Mouse (Mus musculus): ENCODE measurements around the gene Sept9. TPM values are rescaled to one million over a fixed set of nuclear protein-coding genes. Genes with fewer than 3 reads are reported as not detected.

Sept9 gene
- polyA plus RNA-seq, 1 experiment from 2014 or later: 111 TPM

- Histone ChIP-seq H3K36me3 (ENCODE audit: control insufficient read depth, insufficient read depth, low read length) (peaks cover 14% of the 10 kb centered on the region; the same call in 1 of the 2 replicates), H3K4me3 (ENCODE audit: low read depth, low read length) (no peak overlapping the region), H3K27me3 (replicated peaks; ENCODE audit: control insufficient read depth, insufficient read depth, low read length) (no peaks in the 10 kb centered on the region), H3K9me3 (ENCODE audit: control insufficient read depth, low read length) (no peaks in the 10 kb centered on the region), H3K9ac (ENCODE audit: low read depth, low read length) (no peak overlapping the region), H3K4me2 (no peak overlapping the region), H3K4me1 (replicated peaks; ENCODE audit: control insufficient read depth, insufficient read depth, low read length) (0 out of 2 replicates have a peak, but pooled peaks cover 5% of the 10 kb centered on the region), H3K27ac (ENCODE audit: low read depth, low read length) (no peak overlapping the region)
- no peak for ATAC-seq (replicated peaks; ENCODE audit: low FRiP score)
- DNase-seq (ENCODE audit: low spot score): no peak
- 72% methylated on average over 2 of the region's 2 CpGs for WGBS
Observed at GRCm38 (mm10) chr11:117362307-117362706, 162.8 kb downstream of the Sept9 start.

- no peak overlapping the region for H3K4me3 ChIP-seq (ENCODE audit: low read depth, low read length)
- H3K27me3 ChIP-seq (replicated peaks; ENCODE audit: control insufficient read depth, insufficient read depth, low read length): no peaks in the 10 kb centered on the region
- no peaks in the 10 kb centered on the region for H3K9me3 ChIP-seq (ENCODE audit: control insufficient read depth, low read length)
- WGBS: 67% methylated on average over 3 of the region's 3 CpGs
- no peak overlapping the region for H3K9ac ChIP-seq (ENCODE audit: low read depth, low read length)
- peaks cover 13% of the 10 kb centered on the region; the same call in 1 of the 2 replicates for H3K36me3 ChIP-seq (ENCODE audit: control insufficient read depth, insufficient read depth, low read length)
- 0 out of 2 replicates have a peak, but pooled peaks cover 5% of the 10 kb centered on the region for H3K4me1 ChIP-seq (replicated peaks; ENCODE audit: control insufficient read depth, insufficient read depth, low read length)
- DNase-seq (ENCODE audit: low spot score): no peak
- no peak overlapping the region for H3K4me2 ChIP-seq
- ATAC-seq (replicated peaks; ENCODE audit: low FRiP score): no peak
- H3K27ac ChIP-seq (ENCODE audit: low read depth, low read length): peak overlapping the region; percentile 41; the same call in 1 of the 2 replicates
Observed at GRCm38 (mm10) chr11:117363918-117364317, 164.5 kb downstream of the Sept9 start.

GRCm38 (mm10) chr11:117366426-117366825 lies 167.0 kb downstream of the Sept9 start:
- WGBS: 24% methylated on average over 3 of the region's 3 CpGs
- H3K27me3 ChIP-seq (replicated peaks; ENCODE audit: control insufficient read depth, insufficient read depth, low read length): no peaks in the 10 kb centered on the region
- DNase-seq (ENCODE audit: low spot score) (no peak), ATAC-seq (replicated peaks; ENCODE audit: low FRiP score) (no peak)
- no peak overlapping the region for H3K4me3 ChIP-seq (ENCODE audit: low read depth, low read length)
- H3K4me2 ChIP-seq: no peak overlapping the region
- no peak overlapping the region for H3K9ac ChIP-seq (ENCODE audit: low read depth, low read length)
- peaks cover 8% of the 10 kb centered on the region; the same call in 1 of the 2 replicates for H3K36me3 ChIP-seq (ENCODE audit: control insufficient read depth, insufficient read depth, low read length)
- no peak overlapping the region for H3K27ac ChIP-seq (ENCODE audit: low read depth, low read length)
- peaks cover 11% of the 10 kb centered on the region for H3K4me1 ChIP-seq (replicated peaks; ENCODE audit: control insufficient read depth, insufficient read depth, low read length)
- H3K9me3 ChIP-seq (ENCODE audit: control insufficient read depth, low read length): no peaks in the 10 kb centered on the region

- Histone ChIP-seq H3K9ac (ENCODE audit: low read depth, low read length) (no peak overlapping the region), H3K4me2 (no peak overlapping the region), H3K4me3 (ENCODE audit: low read depth, low read length) (no peak overlapping the region), H3K4me1 (replicated peaks; ENCODE audit: control insufficient read depth, insufficient read depth, low read length) (peaks cover 11% of the 10 kb centered on the region), H3K27ac (ENCODE audit: low read depth, low read length) (no peak overlapping the region), H3K27me3 (replicated peaks; ENCODE audit: control insufficient read depth, insufficient read depth, low read length) (no peaks in the 10 kb centered on the region), H3K9me3 (ENCODE audit: control insufficient read depth, low read length) (no peaks in the 10 kb centered on the region), H3K36me3 (ENCODE audit: control insufficient read depth, insufficient read depth, low read length) (peaks cover 4% of the 10 kb centered on the region; the same call in 1 of the 2 replicates)
- WGBS: 77% methylated on average over 7 of the region's 7 CpGs
- no peak for DNase-seq (ENCODE audit: low spot score)
- ATAC-seq (replicated peaks; ENCODE audit: low FRiP score): no peak
Observed at GRCm38 (mm10) chr11:117366861-117367357, 167.4 kb downstream of the Sept9 start.

GRCm38 (mm10) chr11:117367937-117368336 lies 168.5 kb downstream of the Sept9 start:
- Histone ChIP-seq H3K4me2 (no peak overlapping the region), H3K4me3 (ENCODE audit: low read depth, low read length) (no peak overlapping the region), H3K27ac (ENCODE audit: low read depth, low read length) (no peak overlapping the region), H3K9ac (ENCODE audit: low read depth, low read length) (no peak overlapping the region), H3K27me3 (replicated peaks; ENCODE audit: control insufficient read depth, insufficient read depth, low read length) (no peaks in the 10 kb centered on the region), H3K4me1 (replicated peaks; ENCODE audit: control insufficient read depth, insufficient read depth, low read length) (peaks cover 11% of the 10 kb centered on the region), H3K9me3 (ENCODE audit: control insufficient read depth, low read length) (no peaks in the 10 kb centered on the region), H3K36me3 (ENCODE audit: control insufficient read depth, insufficient read depth, low read length) (0 out of 2 replicates have a peak, but pooled peaks cover 3% of the 10 kb centered on the region)
- ATAC-seq (replicated peaks; ENCODE audit: low FRiP score) (no peak), DNase-seq (ENCODE audit: low spot score) (no peak)
- WGBS: 84% methylated on average over 6 of the region's 6 CpGs

GRCm38 (mm10) chr11:117369347-117369746 lies 169.9 kb downstream of the Sept9 start:
- no peak for ATAC-seq (replicated peaks; ENCODE audit: low FRiP score)

GRCm38 (mm10) chr11:117370262-117370850 lies 170.9 kb downstream of the Sept9 start:
- WGBS: 55% methylated on average over 5 of the region's 5 CpGs
- Histone ChIP-seq H3K9me3 (ENCODE audit: control insufficient read depth, low read length) (no peaks in the 10 kb centered on the region), H3K27me3 (replicated peaks; ENCODE audit: control insufficient read depth, insufficient read depth, low read length) (peaks cover 7% of the 10 kb centered on the region; the same call in 1 of the 2 replicates), H3K36me3 (ENCODE audit: control insufficient read depth, insufficient read depth, low read length) (no peaks in the 10 kb centered on the region), H3K4me2 (no peak overlapping the region), H3K4me3 (ENCODE audit: low read depth, low read length) (no peak overlapping the region), H3K9ac (ENCODE audit: low read depth, low read length) (no peak overlapping the region), H3K4me1 (replicated peaks; ENCODE audit: control insufficient read depth, insufficient read depth, low read length) (peaks cover 6% of the 10 kb centered on the region), H3K27ac (ENCODE audit: low read depth, low read length) (no peak overlapping the region)
- ATAC-seq (replicated peaks; ENCODE audit: low FRiP score) (no peak), DNase-seq (ENCODE audit: low spot score) (no peak)

More at GRCm38 (mm10) chr11:117369347-117369746, 169.9 kb downstream of the Sept9 start:
- no peak for DNase-seq (ENCODE audit: low spot score)
- H3K4me2 ChIP-seq: no peak overlapping the region
- no peak overlapping the region for H3K9ac ChIP-seq (ENCODE audit: low read depth, low read length)
- no peak overlapping the region for H3K4me3 ChIP-seq (ENCODE audit: low read depth, low read length)
- peaks cover 6% of the 10 kb centered on the region for H3K4me1 ChIP-seq (replicated peaks; ENCODE audit: control insufficient read depth, insufficient read depth, low read length)
- no peaks in the 10 kb centered on the region for H3K9me3 ChIP-seq (ENCODE audit: control insufficient read depth, low read length)
- WGBS: 81% methylated on average over 5 of the region's 5 CpGs
- no peak overlapping the region for H3K27ac ChIP-seq (ENCODE audit: low read depth, low read length)
- 0 out of 2 replicates have a peak, but pooled peaks cover 3% of the 10 kb centered on the region for H3K27me3 ChIP-seq (replicated peaks; ENCODE audit: control insufficient read depth, insufficient read depth, low read length)
- H3K36me3 ChIP-seq (ENCODE audit: control insufficient read depth, insufficient read depth, low read length): no peaks in the 10 kb centered on the region

GRCm38 (mm10) chr11:117372537-117372936 lies 173.1 kb downstream of the Sept9 start:
- DNase-seq (ENCODE audit: low spot score): no peak
- Histone ChIP-seq H3K27me3 (replicated peaks; ENCODE audit: control insufficient read depth, insufficient read depth, low read length) (peaks cover 7% of the 10 kb centered on the region; the same call in 1 of the 2 replicates), H3K36me3 (ENCODE audit: control insufficient read depth, insufficient read depth, low read length) (no peaks in the 10 kb centered on the region), H3K9ac (ENCODE audit: low read depth, low read length) (no peak overlapping the region), H3K9me3 (ENCODE audit: control insufficient read depth, low read length) (no peaks in the 10 kb centered on the region), H3K4me3 (ENCODE audit: low read depth, low read length) (no peak overlapping the region), H3K4me2 (no peak overlapping the region), H3K27ac (ENCODE audit: low read depth, low read length) (no peak overlapping the region), H3K4me1 (replicated peaks; ENCODE audit: control insufficient read depth, insufficient read depth, low read length) (peaks cover 6% of the 10 kb centered on the region)
- ATAC-seq (replicated peaks; ENCODE audit: low FRiP score): no peak
- 84% methylated on average over 10 of the region's 10 CpGs for WGBS

- no peaks in the 10 kb centered on the region for H3K9me3 ChIP-seq (ENCODE audit: control insufficient read depth, low read length)
- no peak overlapping the region for H3K9ac ChIP-seq (ENCODE audit: low read depth, low read length)
- DNase-seq (ENCODE audit: low spot score): no peak
- H3K27ac ChIP-seq (ENCODE audit: low read depth, low read length): no peak overlapping the region
- no peaks in the 10 kb centered on the region for H3K36me3 ChIP-seq (ENCODE audit: control insufficient read depth, insufficient read depth, low read length)
- H3K27me3 ChIP-seq (replicated peaks; ENCODE audit: control insufficient read depth, insufficient read depth, low read length): peaks cover 7% of the 10 kb centered on the region; the same call in 1 of the 2 replicates
- no peak overlapping the region for H3K4me3 ChIP-seq (ENCODE audit: low read depth, low read length)
- ATAC-seq (replicated peaks; ENCODE audit: low FRiP score): no peak
- H3K4me2 ChIP-seq: no peak overlapping the region
- 78% methylated on average over 20 of the region's 20 CpGs for WGBS
- H3K4me1 ChIP-seq (replicated peaks; ENCODE audit: control insufficient read depth, insufficient read depth, low read length): peaks cover 6% of the 10 kb centered on the region
Observed at GRCm38 (mm10) chr11:117373195-117373594, 173.7 kb downstream of the Sept9 start.
